Mouse (Mus musculus): ENCODE data around the gene Ccl9.

- TF ChIP-seq ZNF384 (IDR thresholded peaks at IDR 0.05; ENCODE audit: low read depth, low read length) (no peak), MAFK (IDR thresholded peaks at IDR 0.05; ENCODE audit: insufficient read depth, low read depth, low read length) (no peak)
These were observed at the start of gene Ccl9 for GRCm38 (mm10) chr11:83578186-83578760.

All from ES-E14 (cell line).